Mouse (Mus musculus) kidney, adult 8-10 months (tissue): ENCODE measurements around the gene Ttc27.
A peak's percentile ranks its signal among the peaks of the same experiment; 100 is the strongest.
"Not testable (repeated sequence)": the region's sequence is repeated elsewhere in the genome, so short reads cannot be mapped to it uniquely, and the experiment has no call there.

ENCODE experiments used
- DNase-seq, 2 experiments: peaks; one replicate each; pipeline ENCODE4 v3.0.0; 2022

The Ttc27 gene

GRCm38 (mm10) chr17:74717618-74718151 is at the start of gene Ttc27:
Gene Ttc27 (plus strand): TSS chr17:74717732.
- peak; percentile 96 to 98 for DNase-seq

DNA sequence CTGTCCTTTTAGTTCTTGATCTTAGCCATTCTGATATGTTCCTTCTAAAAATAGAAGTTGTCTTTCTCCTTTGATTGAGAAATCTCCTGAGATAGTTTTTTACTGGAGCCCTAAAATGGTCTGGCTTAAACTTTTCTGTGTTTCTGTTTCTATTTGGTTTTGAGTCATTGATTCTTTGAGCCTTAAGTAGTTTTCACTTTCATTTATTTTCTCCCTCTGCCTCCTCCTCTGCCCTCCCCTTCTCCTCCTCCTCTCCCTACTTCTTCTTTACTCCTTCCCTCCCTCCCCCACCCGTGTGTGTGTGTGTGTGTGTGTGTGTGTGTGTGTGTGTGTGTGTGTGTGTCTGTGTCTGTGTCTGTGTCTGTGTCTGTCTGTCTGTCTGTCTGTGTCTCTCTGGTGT is 49.5 kb upstream of the Ttc27 start:
- no peak for DNase-seq

GRCm38 (mm10) chr17:74670031-74670430 is 47.5 kb upstream of the Ttc27 start:
- no peak for DNase-seq

GRCm38 (mm10) chr17:74672446-74672845 is 45.1 kb upstream of the Ttc27 start:
- DNase-seq = no peak

- peak; percentile 15 to 23 for DNase-seq
These were observed 44.3 kb upstream of the Ttc27 start for GRCm38 (mm10) chr17:74673251-74673650.

GRCm38 (mm10) chr17:74678061-74678460 is 39.5 kb upstream of the Ttc27 start:
- DNase-seq = no peak

DNA sequence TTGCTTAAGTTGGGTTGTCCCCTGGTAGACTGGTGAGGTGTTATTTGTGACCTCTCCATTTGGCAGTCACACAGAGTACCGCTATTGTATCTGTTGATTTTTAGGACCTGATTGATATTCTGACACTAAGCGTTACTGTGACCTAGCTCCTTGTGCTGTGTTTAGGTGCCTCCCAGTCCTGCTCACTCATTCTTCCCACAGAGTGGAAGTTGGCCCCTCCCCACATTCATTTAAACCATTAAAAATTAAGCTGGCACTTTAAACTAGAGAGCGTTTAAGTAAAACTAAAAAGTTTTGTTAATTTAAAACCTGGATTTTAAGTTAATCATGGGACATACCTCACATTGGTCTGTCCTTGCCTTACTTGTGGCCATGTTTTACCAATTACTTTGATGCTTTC is 32.6 kb upstream of the Ttc27 start:
- peak; percentile 32 to 48 for DNase-seq

GRCm38 (mm10) chr17:74688555-74688954 is 29.0 kb upstream of the Ttc27 start:
- DNase-seq = no peak

- DNase-seq = peak; percentile 19 to 43
These were observed 28.1 kb upstream of the Ttc27 start for GRCm38 (mm10) chr17:74689406-74689805.

DNA sequence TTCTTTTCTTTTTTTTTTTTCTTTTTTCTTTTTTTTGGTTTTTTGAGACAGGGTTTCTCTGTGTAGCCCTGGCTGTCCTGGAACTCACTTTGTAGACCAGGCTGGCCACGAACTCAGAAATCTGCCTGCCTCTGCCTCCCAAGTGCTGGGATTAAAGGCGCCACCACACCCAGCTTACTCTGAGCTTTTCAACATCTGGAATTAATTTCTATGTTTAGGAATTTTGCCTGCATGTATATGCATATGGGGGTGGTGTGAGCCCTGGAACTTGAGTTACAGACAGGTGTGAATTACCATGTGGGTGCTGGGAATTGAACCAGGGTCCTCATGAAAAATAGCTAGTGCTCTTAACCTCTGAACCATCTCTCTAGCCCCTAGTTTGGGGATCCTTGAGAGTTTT is 15.9 kb upstream of the Ttc27 start:
- DNase-seq = not testable (repeated sequence)

GRCm38 (mm10) chr17:74705480-74705879 is 12.1 kb upstream of the Ttc27 start:
- DNase-seq = no peak

DNA sequence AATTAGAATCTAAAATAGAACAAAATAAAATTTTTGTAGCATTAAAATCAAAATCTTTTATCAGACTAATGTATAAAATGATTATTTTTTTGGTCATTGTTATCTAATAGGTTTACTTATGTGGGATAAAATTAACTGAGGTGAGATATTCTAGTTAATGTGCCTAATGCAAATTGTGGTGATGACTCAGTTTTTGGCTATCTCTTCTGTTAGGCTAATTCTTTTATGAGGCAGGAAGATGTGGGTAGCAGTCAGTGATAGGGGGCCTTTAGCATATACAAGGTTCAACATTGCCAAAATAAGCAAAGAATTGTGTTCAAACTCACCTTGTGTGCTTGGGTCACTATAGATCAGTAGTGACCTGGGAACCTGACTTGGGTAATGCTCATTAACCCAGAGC is 10.9 kb upstream of the Ttc27 start:
- DNase-seq = no peak

GRCm38 (mm10) chr17:74707637-74708152 is 9.8 kb upstream of the Ttc27 start:
- no peak for DNase-seq

GRCm38 (mm10) chr17:74710731-74711130 is 6.8 kb upstream of the Ttc27 start:
- DNase-seq = no peak

DNA sequence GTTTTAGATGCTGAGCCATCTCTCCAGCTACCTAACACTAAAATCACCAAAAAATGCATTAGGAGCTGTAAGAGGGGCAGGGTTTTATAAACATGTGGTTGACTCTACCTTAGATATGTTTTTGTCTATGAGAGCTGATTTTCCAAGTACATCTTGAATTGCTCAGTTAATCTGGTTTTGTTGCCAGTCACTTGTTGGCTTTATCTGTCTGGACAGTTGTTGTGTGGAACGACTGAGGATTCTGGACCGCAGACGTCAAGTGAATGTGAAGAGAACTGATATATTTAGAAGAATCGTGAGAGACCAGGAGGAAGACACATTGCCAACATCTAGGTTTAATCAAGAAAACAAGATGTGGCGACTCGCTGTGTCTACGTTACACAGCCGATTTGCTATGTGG is 5.9 kb upstream of the Ttc27 start:
- DNase-seq = no peak

DNA sequence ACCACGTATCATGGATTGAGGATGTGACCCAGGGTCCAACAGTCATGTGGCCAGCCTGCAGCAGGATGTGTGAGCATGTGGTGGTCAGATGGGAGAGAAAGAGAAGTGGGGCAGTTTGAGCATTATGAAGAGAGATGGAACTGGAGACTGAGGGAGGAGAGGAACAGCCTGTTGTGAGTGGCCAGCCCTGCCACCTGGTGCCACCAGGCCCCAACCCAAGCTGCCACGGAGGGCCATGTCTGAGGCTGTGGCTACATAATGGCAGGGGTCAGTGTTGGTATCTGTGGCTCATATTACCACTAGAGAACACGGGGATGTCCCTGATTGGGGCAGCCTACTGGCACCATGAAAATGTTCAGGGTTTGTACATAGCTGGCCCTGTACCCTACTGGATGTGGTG is 2.4 kb upstream of the Ttc27 start:
- DNase-seq = no peak

GRCm38 (mm10) chr17:74715724-74716123 is 1.8 kb upstream of the Ttc27 start:
- no peak for DNase-seq

DNA sequence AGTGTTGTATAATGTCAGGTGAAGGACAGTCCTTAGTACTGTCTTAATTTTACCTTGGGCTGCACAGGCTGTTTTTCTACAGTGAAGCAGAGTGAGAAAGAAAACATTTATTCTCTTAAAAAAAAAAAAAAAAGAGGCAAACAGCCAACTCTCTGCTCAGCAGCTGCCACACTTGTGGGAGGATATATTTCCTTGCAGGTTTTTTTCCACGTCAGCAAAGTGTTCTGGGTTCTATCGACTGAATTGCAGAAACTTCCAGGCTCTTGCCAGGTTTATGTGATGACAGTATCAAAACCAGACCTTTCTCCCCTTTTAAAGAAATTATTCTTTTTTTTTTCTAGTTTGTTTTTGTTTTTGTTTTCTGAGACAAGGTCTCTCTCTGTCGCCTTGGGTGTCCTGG is 889 bp upstream of the Ttc27 start:
- no peak for DNase-seq

GRCm38 (mm10) chr17:74717091-74717617 is 378 bp upstream of the Ttc27 start:
- DNase-seq = no peak

DNA sequence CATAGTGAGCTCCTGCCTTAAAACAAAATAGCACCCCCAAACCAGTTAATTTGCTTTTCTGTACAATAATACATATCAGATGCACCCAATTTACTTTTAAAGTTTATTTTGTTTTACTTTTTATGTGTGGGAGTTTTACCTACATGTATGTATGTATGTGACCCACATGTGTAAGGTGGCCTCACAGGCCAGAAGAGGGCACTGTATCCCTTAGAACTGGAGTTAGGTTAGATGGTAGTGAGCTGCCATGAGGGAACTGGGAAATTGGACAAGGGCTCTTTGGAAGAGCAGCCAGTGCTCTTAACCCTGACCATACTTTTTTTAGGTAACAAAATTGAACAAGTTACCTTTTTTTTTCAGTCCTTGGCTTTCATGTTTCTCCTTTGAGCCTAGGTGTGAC is 15.3 kb downstream of the Ttc27 start:
- DNase-seq = no peak

- DNase-seq = no peak
These were observed 17.9 kb downstream of the Ttc27 start for GRCm38 (mm10) chr17:74735392-74735791.

- DNase-seq = no peak
These were observed 32.1 kb downstream of the Ttc27 start for GRCm38 (mm10) chr17:74749659-74750058.

- no peak for DNase-seq
These were observed 33.5 kb downstream of the Ttc27 start for GRCm38 (mm10) chr17:74751026-74751425.

GRCm38 (mm10) chr17:74752906-74753627 is 35.5 kb downstream of the Ttc27 start:
- no peak for DNase-seq
